Mouse (Mus musculus): Measurements from ENCODE around the gene Lcmt2. TPM values are rescaled to one million over a fixed set of nuclear protein-coding genes. Genes with fewer than 3 reads are reported as not detected.
A peak's percentile ranks its signal among the peaks of the same experiment; 100 is the strongest.

Lcmt2 gene
- total RNA-seq (2021) = 1 to 10 TPM; 6.5 to 7.7 TPM
- long read RNA-seq, experiment 1, transcript Lcmt2-202 (1 exons, 3,056 nt) = major isoform, 12 of 12 reads
- long read RNA-seq, experiment 1, partial matches to known transcripts = 0 of 12 reads
- long read RNA-seq, experiment 1, other reads (novel, unspliced or antisense) = 0 of 12 reads
- long read RNA-seq, experiment 2, partial matches to known transcripts = 0 of 4 reads
- long read RNA-seq, experiment 2, other reads (novel, unspliced or antisense) = 1 of 4 reads

- peak within 1 kb of the TSS; percentile 89 for H3K4me3 ChIP-seq
- intact Hi-C loops (cut with DNase I) = loop anchor here (1.0 kb wide), 1 partner anchor 30 kb away; the partner anchor contains the start of gene Tubgcp4
- DNase-seq (ENCODE audit: extremely low spot score in 1 of 2, low spot score in 2 of 2) = peak; percentile 92
- no peak for TF ChIP-seq CTCF (IDR thresholded peaks at IDR 0.05)
- peak within 1 kb of the TSS; percentile 96 for H3K27ac ChIP-seq
Observed at GRCm38 (mm10) chr2:121140018-121140882, at the start of gene Lcmt2, which contains the start of gene Adal. TSS of gene Lcmt2 (minus strand) at chr2:121140653. TSS of gene Adal (plus strand) at chr2:121140428.

GRCm38 (mm10) chr2:121188530-121188929 lies 48.1 kb upstream of the Lcmt2 start:
- intact Hi-C loops (cut with DNase I) = no loop called here
- no peak overlapping the region for H3K27ac ChIP-seq
- DNase-seq (ENCODE audit: extremely low spot score in 1 of 2, low spot score in 2 of 2) = no peak

GRCm38 (mm10) chr2:121184142-121184541 lies 43.7 kb upstream of the Lcmt2 start:
- no peak overlapping the region for H3K27ac ChIP-seq
- TF ChIP-seq CTCF (IDR thresholded peaks at IDR 0.05) = no peak
- H3K4me3 ChIP-seq = no peak overlapping the region
- no peak for DNase-seq (ENCODE audit: extremely low spot score in 1 of 2, low spot score in 2 of 2)
- intact Hi-C loops (cut with DNase I) = no loop called here

More at GRCm38 (mm10) chr2:121188530-121188929, 48.1 kb upstream of the Lcmt2 start:
- peak; percentile 40 for TF ChIP-seq CTCF (IDR thresholded peaks at IDR 0.05)
- no peak overlapping the region for H3K4me3 ChIP-seq

- Histone ChIP-seq H3K27ac (no peak overlapping the region), H3K4me3 (no peak overlapping the region)
- intact Hi-C loops (cut with DNase I) = no loop called here
- no peak for TF ChIP-seq CTCF (IDR thresholded peaks at IDR 0.05)
- no peak for DNase-seq (ENCODE audit: extremely low spot score in 1 of 2, low spot score in 2 of 2)
Observed at GRCm38 (mm10) chr2:121183431-121183830, 43.0 kb upstream of the Lcmt2 start.

- no peak for DNase-seq (ENCODE audit: extremely low spot score in 1 of 2, low spot score in 2 of 2)
- intact Hi-C loops (cut with DNase I) = no loop called here
- no peak overlapping the region for H3K4me3 ChIP-seq
- no peak overlapping the region for H3K27ac ChIP-seq
- TF ChIP-seq CTCF (IDR thresholded peaks at IDR 0.05) = peak; percentile 29
Observed at GRCm38 (mm10) chr2:121178828-121179479, 38.5 kb upstream of the Lcmt2 start.

- DNase-seq (ENCODE audit: extremely low spot score in 1 of 2, low spot score in 2 of 2) = peak; percentile 83 to 86
- TF ChIP-seq CTCF (IDR thresholded peaks at IDR 0.05) = no peak; the same call in 1 of the 2 replicates
- intact Hi-C loops (cut with DNase I) = loop anchor here (1.0 to 5.0 kb wide), 2 partner anchors 31 to 226 kb away; partner anchors contain the start of genes Adal and Lcmt2
- H3K27ac ChIP-seq = peak within 1 kb of the TSS; percentile 80
- peak within 1 kb of the TSS; percentile 94 for H3K4me3 ChIP-seq
Observed at GRCm38 (mm10) chr2:121170980-121171742, 30.7 kb upstream of the Lcmt2 start, which contains the start of gene Zscan29. TSS of gene Zscan29 (minus strand) at chr2:121171125.

GRCm38 (mm10) chr2:121170481-121170971 lies 30.1 kb upstream of the Lcmt2 start, which contains the start of gene Tubgcp4:
TSS of gene Tubgcp4 (plus strand) at chr2:121170654.
- no peak for TF ChIP-seq CTCF (IDR thresholded peaks at IDR 0.05)
- no peak for DNase-seq (ENCODE audit: extremely low spot score in 1 of 2, low spot score in 2 of 2)
- intact Hi-C loops (cut with DNase I) = loop anchor here (1.0 to 5.0 kb wide), 2 partner anchors 30 to 227 kb away; partner anchors contain the start of genes Adal and Lcmt2
- Histone ChIP-seq H3K27ac (peak within 1 kb of the TSS; percentile 80), H3K4me3 (peak within 1 kb of the TSS; percentile 94)

GRCm38 (mm10) chr2:121169902-121170301 lies 29.4 kb upstream of the Lcmt2 start:
- intact Hi-C loops (cut with DNase I) = loop anchor here (1.0 to 5.0 kb wide), 2 partner anchors 30 to 227 kb away; partner anchors contain the start of genes Adal and Lcmt2
- DNase-seq (ENCODE audit: extremely low spot score in 1 of 2, low spot score in 2 of 2) = no peak
- no peak overlapping the region for H3K27ac ChIP-seq
- TF ChIP-seq CTCF (IDR thresholded peaks at IDR 0.05) = no peak
- H3K4me3 ChIP-seq = peak overlapping the region; percentile 94

GRCm38 (mm10) chr2:121169173-121169572 lies 28.7 kb upstream of the Lcmt2 start:
- peak overlapping the region; percentile 94 for H3K4me3 ChIP-seq
- no peak overlapping the region for H3K27ac ChIP-seq
- intact Hi-C loops (cut with DNase I) = no loop called here
- no peak for TF ChIP-seq CTCF (IDR thresholded peaks at IDR 0.05)
- no peak for DNase-seq (ENCODE audit: extremely low spot score in 1 of 2, low spot score in 2 of 2)

- intact Hi-C loops (cut with DNase I) = no loop called here
- DNase-seq (ENCODE audit: extremely low spot score in 1 of 2, low spot score in 2 of 2) = no peak
- TF ChIP-seq CTCF (IDR thresholded peaks at IDR 0.05) = peak; percentile 21
Observed at GRCm38 (mm10) chr2:121153100-121153499, 12.6 kb upstream of the Lcmt2 start.

More at GRCm38 (mm10) chr2:121153100-121153499, 12.6 kb upstream of the Lcmt2 start:
- Histone ChIP-seq H3K4me3 (no peak overlapping the region), H3K27ac (no peak overlapping the region)

All from left cerebral cortex, adult 2 months (tissue).